ENCODE assay signal across 9 mouse cellular contexts in genomic region chr11:82684676-82685075, GRCm38 (mm10).
DNase-seq lines count a peak whose midpoint lies in the region; ATAC-seq lines count a peak whose summit lies in the region.
"Had no signal": no experiment of that assay in that cellular context is flagged by ENCODE, and none has a peak within 500 bp of the region (broad histone marks: within the 10 kb centered on the region; RNA-seq: fewer than 3 reads in every experiment).

No protein-coding gene starts in this region.

- no peak overlapping the region for H3K27ac ChIP-seq in midbrain, embryonic 14.5 days (replicated peaks; ENCODE audit: low read depth, low read length)
- H3K27ac ChIP-seq in midbrain, embryonic 10.5 days (replicated peaks) = no peak overlapping the region

- DNase-seq in midbrain, embryonic 14.5 days = peak; percentile 67
- DNase-seq in midbrain, embryonic 10.5 days (ENCODE audit: low spot score) = no peak
- peak; percentile 76 to 80 for DNase-seq in cerebellum, postnatal 14 days
- DNase-seq in gastrocnemius, postnatal 4 days (ENCODE audit: low spot score in 2 of 2) = peak; percentile 60 to 78
- DNase-seq in layer of hippocampus, postnatal 10 days (ENCODE audit: low spot score in 2 of 2) = peak; percentile 69 to 71
- peak; percentile 67 for DNase-seq in right cerebral cortex, adult 18-20 months
- no peak for DNase-seq in embryo, embryonic 9.5 days (ENCODE audit: extremely low spot score)

- H3K9ac ChIP-seq in midbrain, embryonic 14.5 days (replicated peaks; ENCODE audit: low read length) = no peak overlapping the region

- ATAC-seq in midbrain, embryonic 14.5 days (ENCODE audit: low FRiP score, low TSS enrichment) = no peak
- no peak for ATAC-seq in megakaryocyte-erythroid progenitor cell, adult 5-6 weeks (replicated peaks; ENCODE audit: low FRiP score, low TSS enrichment, poor library complexity, severe bottlenecking)

- H3K4me2 ChIP-seq in midbrain, embryonic 14.5 days (ENCODE audit: low read length) = no peak overlapping the region

- no peaks in the 10 kb centered on the region for H3K4me1 ChIP-seq in midbrain, embryonic 14.5 days (ENCODE audit: control insufficient read depth, insufficient read depth, low read length)
- H3K4me1 ChIP-seq in midbrain, embryonic 10.5 days = peaks cover 3% of the 10 kb centered on the region; the same call in 1 of the 2 replicates

- no peaks in the 10 kb centered on the region for H3K27me3 ChIP-seq in midbrain, embryonic 14.5 days (ENCODE audit: control insufficient read depth, insufficient read depth, low read length)
- H3K27me3 ChIP-seq in midbrain, embryonic 10.5 days (ENCODE audit: low read depth, poor library complexity, severe bottlenecking) = peaks cover 27% of the 10 kb centered on the region

- H3K4me3 ChIP-seq in midbrain, embryonic 14.5 days (replicated peaks; ENCODE audit: low read depth, low read length) = no peak overlapping the region
- no peak overlapping the region for H3K4me3 ChIP-seq in midbrain, embryonic 10.5 days
- H3K4me3 ChIP-seq: myocyte had no signal

- no peaks in the 10 kb centered on the region for H3K36me3 ChIP-seq in midbrain, embryonic 14.5 days (ENCODE audit: control insufficient read depth, insufficient read depth, low read length)
- H3K36me3 ChIP-seq in midbrain, embryonic 10.5 days = no peaks in the 10 kb centered on the region

- 75% methylated on average over 6 of the region's 6 CpGs for WGBS in midbrain, embryonic 14.5 days
- 93% methylated on average over 6 of the region's 6 CpGs for WGBS in midbrain, embryonic 10.5 days

- no peaks in the 10 kb centered on the region for H3K9me3 ChIP-seq in midbrain, embryonic 14.5 days (ENCODE audit: control insufficient read depth, low read length)
- no peaks in the 10 kb centered on the region for H3K9me3 ChIP-seq in midbrain, embryonic 10.5 days (replicated peaks)

Comparison
In these comparisons a context has a peak if more than half of its experiments do, and no peak if none do; other contexts are left out.
1. DNase-seq: peak in midbrain, embryonic 14.5 days (single experiment), cerebellum, postnatal 14 days (2 of 2), gastrocnemius, postnatal 4 days (2 of 2), layer of hippocampus, postnatal 10 days (2 of 2) and right cerebral cortex, adult 18-20 months (single experiment); none in midbrain, embryonic 10.5 days (single experiment) and embryo, embryonic 9.5 days (single experiment).